Mouse (Mus musculus) hindbrain, embryonic 14.5 days (tissue): ENCODE results near the gene Epha3. TPM values are rescaled to one million over a fixed set of nuclear protein-coding genes. Genes with fewer than 3 reads are reported as not detected.

Experiments used
- ATAC-seq: fragments of 200-750 bp; cut with Nextera tagmentation; 2 replicates; pipeline ENCODE4 v1.8.0; 2017; ENCODE audit warnings: moderate number of reproducible peaks, mild to moderate bottlenecking, moderate TSS enrichment, moderate library complexity; ENCODE audit not compliant: low FRiP score
- DNase-seq: peaks from one replicate; pipeline ENCODE4 v3.0.0-alpha.2; 2015; ENCODE audit warnings: low spot score
- H3K27ac ChIP-seq: fragments of 300-500 bp; sonication (generic); 2 replicates; pipeline ENCODE4 v1.5.1; 2014; ENCODE audit warnings: mild to moderate bottlenecking, moderate library complexity
- H3K27me3 ChIP-seq: fragments of 300-500 bp; sonication (generic); 2 replicates; pipeline ENCODE4 v1.6.1; 2014; ENCODE audit warnings: mild to moderate bottlenecking, low read length, mixed read lengths; ENCODE audit not compliant: control insufficient read depth, insufficient read depth
- H3K36me3 ChIP-seq: fragments of 300-500 bp; sonication (generic); replicated peaks from 2 replicates; pipeline ENCODE4 v1.6.1; 2014; ENCODE audit not compliant: control insufficient read depth, insufficient read depth
- H3K4me1 ChIP-seq: fragments of 300-500 bp; sonication (generic); replicated peaks from 2 replicates; pipeline ENCODE4 v1.6.1; 2014; ENCODE audit warnings: antibody characterized with exemption, low read length, mixed read lengths; ENCODE audit not compliant: control insufficient read depth, insufficient read depth
- H3K4me2 ChIP-seq: fragments of 300-500 bp; sonication (generic); replicated peaks from 2 replicates; pipeline ENCODE4 v1.6.1; 2014; ENCODE audit warnings: mild to moderate bottlenecking, moderate library complexity
- H3K4me3 ChIP-seq: fragments of 300-500 bp; sonication (generic); replicated peaks from 2 replicates; pipeline ENCODE4 v1.5.1; 2014; ENCODE audit warnings: mild to moderate bottlenecking, low read length
- H3K9ac ChIP-seq: fragments of 300-500 bp; sonication (generic); 2 replicates; pipeline ENCODE4 v1.6.1; 2014
- H3K9me3 ChIP-seq: fragments of 300-500 bp; sonication (generic); 2 replicates; pipeline ENCODE4 v1.6.1; 2016; ENCODE audit warnings: low read length; ENCODE audit not compliant: control insufficient read depth
- WGBS: fragments of 180-500 bp; shearing (Covaris S2); extraction: QIAGEN DNeasy Blood & Tissue Kit; methylation state at CpG from one replicate; pipeline ENCODE4 v1.1.7; 2014; 5-methylcytosine and 5-hydroxymethylcytosine counted together
- polyA plus RNA-seq: library from polyadenylated mRNA; unstranded; fragments of >200 nt; fragmentation: Nextera tagmentation; extraction: Ambion mirVana; gene quantifications from 2 replicates; pipeline ENCODE4 v1.2.1, GENCODE M21; 2014

Epha3 gene
- polyA plus RNA-seq, 1 experiment from 2014 or later: 24.7 TPM

- WGBS: 88% methylated on average over 2 of the region's 2 CpGs
- Histone ChIP-seq H3K36me3 (no peaks in the 10 kb centered on the region), H3K27me3 (no peaks in the 10 kb centered on the region), H3K4me2 (no peak overlapping the region), H3K9ac (no peak overlapping the region), H3K4me1 (no peaks in the 10 kb centered on the region), H3K9me3 (no peaks in the 10 kb centered on the region), H3K4me3 (no peak overlapping the region), H3K27ac (no peak overlapping the region)
- ATAC-seq (no peak), DNase-seq (no peak)
Observed at GRCm38 (mm10) chr16:63842911-63843310, 21.1 kb downstream of the Epha3 start.

- H3K9ac ChIP-seq: no peak overlapping the region
- no peak for ATAC-seq
- H3K27me3 ChIP-seq: no peaks in the 10 kb centered on the region
- no peak overlapping the region for H3K4me3 ChIP-seq
- no peaks in the 10 kb centered on the region for H3K4me1 ChIP-seq
- no peak overlapping the region for H3K27ac ChIP-seq
- H3K9me3 ChIP-seq: no peaks in the 10 kb centered on the region
- no peak for DNase-seq
- H3K36me3 ChIP-seq: no peaks in the 10 kb centered on the region
- H3K4me2 ChIP-seq: no peak overlapping the region
Observed at GRCm38 (mm10) chr16:63837466-63837865, 26.5 kb downstream of the Epha3 start.

- H3K36me3 ChIP-seq: no peaks in the 10 kb centered on the region
- no peak overlapping the region for H3K4me2 ChIP-seq
- DNase-seq (no peak), ATAC-seq (no peak)
- H3K4me1 ChIP-seq: peaks cover 8% of the 10 kb centered on the region; the same call in 1 of the 2 replicates
- no peak overlapping the region for H3K4me3 ChIP-seq
- H3K27ac ChIP-seq: no peak overlapping the region
- H3K27me3 ChIP-seq: no peaks in the 10 kb centered on the region
- H3K9ac ChIP-seq: no peak overlapping the region
- no peaks in the 10 kb centered on the region for H3K9me3 ChIP-seq
- WGBS: 22% methylated on average over 2 of the region's 2 CpGs
Observed at GRCm38 (mm10) chr16:63821164-63821563, 42.8 kb downstream of the Epha3 start.

- no peak overlapping the region for H3K4me3 ChIP-seq
- ATAC-seq (peak; percentile 34; the same call in 1 of the 2 replicates), DNase-seq (no peak)
- WGBS: 23% methylated on average over 6 of the region's 6 CpGs
- H3K36me3 ChIP-seq: no peaks in the 10 kb centered on the region
- no peaks in the 10 kb centered on the region for H3K27me3 ChIP-seq
- H3K4me1 ChIP-seq: peaks cover 8% of the 10 kb centered on the region; the same call in 1 of the 2 replicates
- H3K4me2 ChIP-seq: peak overlapping the region; percentile 34
- H3K9ac ChIP-seq: no peak overlapping the region
- H3K9me3 ChIP-seq: no peaks in the 10 kb centered on the region
- peak overlapping the region; percentile 10; the same call in 1 of the 2 replicates for H3K27ac ChIP-seq
Observed at GRCm38 (mm10) chr16:63817606-63818005, 46.4 kb downstream of the Epha3 start.

GRCm38 (mm10) chr16:63816672-63817071 lies 47.3 kb downstream of the Epha3 start:
- Histone ChIP-seq H3K27me3 (no peaks in the 10 kb centered on the region), H3K4me3 (no peak overlapping the region), H3K9ac (no peak overlapping the region), H3K27ac (no peak overlapping the region), H3K4me1 (peaks cover 8% of the 10 kb centered on the region; the same call in 1 of the 2 replicates), H3K9me3 (no peaks in the 10 kb centered on the region), H3K36me3 (no peaks in the 10 kb centered on the region), H3K4me2 (no peak overlapping the region)
- DNase-seq: no peak
- 15% methylated on average over 1 of the region's 1 CpGs for WGBS
- no peak for ATAC-seq

- Histone ChIP-seq H3K9me3 (no peaks in the 10 kb centered on the region), H3K4me3 (no peak overlapping the region), H3K36me3 (no peaks in the 10 kb centered on the region), H3K9ac (no peak overlapping the region), H3K27ac (no peak overlapping the region), H3K4me2 (no peak overlapping the region), H3K4me1 (no peaks in the 10 kb centered on the region), H3K27me3 (no peaks in the 10 kb centered on the region)
- 50% methylated on average over 5 of the region's 5 CpGs for WGBS
- ATAC-seq (no peak), DNase-seq (no peak)
Observed at GRCm38 (mm10) chr16:63809871-63810270, 54.1 kb downstream of the Epha3 start.

GRCm38 (mm10) chr16:63808991-63809390 lies 55.0 kb downstream of the Epha3 start:
- no peaks in the 10 kb centered on the region for H3K27me3 ChIP-seq
- no peaks in the 10 kb centered on the region for H3K36me3 ChIP-seq
- H3K4me2 ChIP-seq: no peak overlapping the region
- H3K9ac ChIP-seq: no peak overlapping the region
- H3K9me3 ChIP-seq: no peaks in the 10 kb centered on the region
- DNase-seq: no peak
- H3K4me3 ChIP-seq: no peak overlapping the region
- ATAC-seq: no peak
- no peak overlapping the region for H3K27ac ChIP-seq
- no peaks in the 10 kb centered on the region for H3K4me1 ChIP-seq

GRCm38 (mm10) chr16:63806437-63807129 lies 57.4 kb downstream of the Epha3 start:
- no peaks in the 10 kb centered on the region for H3K36me3 ChIP-seq
- DNase-seq: peak; percentile 54
- H3K9ac ChIP-seq: no peak overlapping the region
- H3K27ac ChIP-seq: no peak overlapping the region
- no peak overlapping the region for H3K4me2 ChIP-seq
- no peaks in the 10 kb centered on the region for H3K4me1 ChIP-seq
- H3K4me3 ChIP-seq: no peak overlapping the region
- ATAC-seq: peak; percentile 95
- 11% methylated on average over 5 of the region's 5 CpGs for WGBS
- no peaks in the 10 kb centered on the region for H3K9me3 ChIP-seq
- H3K27me3 ChIP-seq: no peaks in the 10 kb centered on the region

GRCm38 (mm10) chr16:63806025-63806424 lies 58.0 kb downstream of the Epha3 start:
- DNase-seq: no peak
- H3K4me2 ChIP-seq: no peak overlapping the region
- 41% methylated on average over 3 of the region's 3 CpGs for WGBS
- ATAC-seq: no peak
- no peaks in the 10 kb centered on the region for H3K27me3 ChIP-seq
- H3K9me3 ChIP-seq: no peaks in the 10 kb centered on the region
- H3K4me1 ChIP-seq: no peaks in the 10 kb centered on the region
- H3K27ac ChIP-seq: no peak overlapping the region
- H3K4me3 ChIP-seq: no peak overlapping the region
- H3K9ac ChIP-seq: no peak overlapping the region
- H3K36me3 ChIP-seq: no peaks in the 10 kb centered on the region

- Histone ChIP-seq H3K9ac (no peak overlapping the region), H3K36me3 (no peaks in the 10 kb centered on the region), H3K4me3 (no peak overlapping the region), H3K9me3 (no peaks in the 10 kb centered on the region), H3K27me3 (no peaks in the 10 kb centered on the region), H3K4me1 (no peaks in the 10 kb centered on the region), H3K4me2 (no peak overlapping the region), H3K27ac (no peak overlapping the region)
- no peak for DNase-seq
- no peak for ATAC-seq
- 54% methylated on average over 3 of the region's 3 CpGs for WGBS
Observed at GRCm38 (mm10) chr16:63801436-63801835, 62.5 kb downstream of the Epha3 start.
